Mouse (Mus musculus): ENCODE measurements around the gene Aicda.

The Aicda gene

DNA sequence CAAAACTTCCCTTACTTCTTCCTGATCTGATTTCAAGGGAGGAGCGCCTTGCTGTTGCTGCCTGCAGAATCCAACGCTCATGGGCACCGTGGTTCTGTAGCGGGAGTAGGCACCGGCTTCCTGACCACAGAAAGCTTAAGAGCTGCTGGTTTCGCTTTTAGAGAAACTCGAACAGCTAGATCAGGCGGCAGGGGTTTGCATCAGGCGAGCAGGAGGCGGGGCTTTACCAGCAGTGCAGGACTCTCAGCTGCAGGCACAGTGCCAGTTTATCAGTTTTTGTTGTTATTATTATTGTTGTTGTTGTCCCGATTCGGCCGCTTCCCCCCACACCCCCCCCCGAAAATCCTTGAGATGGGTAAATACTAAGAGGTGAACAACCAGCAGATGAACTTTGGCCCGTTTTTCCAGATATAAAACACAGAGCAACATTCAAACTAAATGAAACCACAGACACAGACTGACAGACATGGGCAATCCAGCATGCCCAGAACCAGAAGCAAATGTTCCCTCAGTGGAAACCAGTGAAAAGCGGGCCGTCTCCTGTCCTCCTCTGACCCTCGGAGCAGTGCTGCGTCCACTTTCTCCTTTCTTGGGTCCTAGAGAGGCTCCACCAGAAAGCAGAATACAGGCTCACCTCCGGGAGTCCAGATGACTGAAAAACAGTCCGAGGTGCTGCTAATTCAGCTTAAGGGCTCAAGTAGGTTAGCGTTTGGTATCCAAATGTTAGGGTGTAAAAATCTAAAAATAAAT, 48.8 kb downstream of the Aicda start, which contains the start of gene Apobec1:
Gene Apobec1, minus strand, starts transcription at position 203 of the 750 bp plus-strand sequence.
- DNase-seq = peak; percentile 13 to 24

GRCm38 (mm10) chr6:122602992-122603322, 49.4 kb downstream of the Aicda start:
- no peak for DNase-seq

- no peak for DNase-seq
Measured at GRCm38 (mm10) chr6:122604260-122604659, 50.7 kb downstream of the Aicda start.

DNA sequence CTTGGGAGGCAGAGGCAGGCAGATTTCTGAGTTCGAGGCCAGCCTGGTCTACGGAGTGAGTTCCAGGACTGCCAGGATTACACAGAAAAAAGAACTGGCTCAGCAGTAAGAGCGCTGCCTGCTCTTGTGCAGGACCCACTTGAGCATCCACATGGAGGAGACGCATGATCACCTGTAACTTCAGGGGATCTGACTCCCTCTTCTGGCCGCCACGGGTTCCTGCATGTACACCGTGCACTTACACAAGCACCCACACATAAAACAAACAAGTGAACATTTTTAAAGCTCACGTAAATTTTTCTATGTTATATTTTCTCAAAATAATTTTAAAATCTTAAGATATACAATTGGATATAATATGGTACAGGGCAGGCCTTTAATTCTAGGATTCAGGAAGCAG, 51.9 kb downstream of the Aicda start:
- no peak for DNase-seq

DNA sequence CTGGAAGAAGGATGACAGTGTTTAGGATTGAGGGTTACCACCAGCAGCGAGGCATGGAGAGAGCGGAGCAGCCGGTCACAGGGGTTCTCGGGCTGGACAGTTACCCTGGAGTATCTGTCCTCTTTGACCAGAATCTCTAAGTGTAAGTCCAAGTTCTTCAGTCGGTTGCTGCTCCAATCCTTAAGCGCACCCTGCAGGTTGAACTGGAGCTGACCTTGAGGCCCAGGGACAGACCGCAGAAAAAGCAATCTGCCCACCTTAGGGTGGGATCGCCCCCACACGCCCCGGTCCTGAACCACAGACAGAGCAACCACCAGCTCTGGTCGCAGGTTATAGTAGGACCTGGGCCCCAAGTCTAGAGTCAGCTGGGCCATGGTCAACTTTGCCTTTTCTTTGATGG, 53.1 kb downstream of the Aicda start:
- no peak for DNase-seq

DNA sequence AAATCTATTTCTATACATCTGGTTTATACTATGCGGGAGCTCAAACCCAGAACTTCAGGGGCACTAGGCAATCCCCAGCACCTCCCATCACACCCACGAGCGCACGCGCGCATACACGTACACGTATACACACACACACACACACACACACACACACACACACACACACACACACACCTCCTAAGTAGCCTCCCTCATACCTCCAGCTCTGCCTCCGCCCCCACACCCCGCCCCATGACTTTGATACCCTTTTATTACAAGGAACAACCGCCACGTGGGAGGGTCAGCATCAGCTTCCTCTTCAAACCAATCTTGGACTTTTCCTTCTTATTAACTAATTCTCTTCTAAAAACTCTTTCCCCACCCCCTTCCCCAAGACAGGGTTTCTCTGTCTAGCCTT, 54.1 kb downstream of the Aicda start:
- DNase-seq = no peak

DNA sequence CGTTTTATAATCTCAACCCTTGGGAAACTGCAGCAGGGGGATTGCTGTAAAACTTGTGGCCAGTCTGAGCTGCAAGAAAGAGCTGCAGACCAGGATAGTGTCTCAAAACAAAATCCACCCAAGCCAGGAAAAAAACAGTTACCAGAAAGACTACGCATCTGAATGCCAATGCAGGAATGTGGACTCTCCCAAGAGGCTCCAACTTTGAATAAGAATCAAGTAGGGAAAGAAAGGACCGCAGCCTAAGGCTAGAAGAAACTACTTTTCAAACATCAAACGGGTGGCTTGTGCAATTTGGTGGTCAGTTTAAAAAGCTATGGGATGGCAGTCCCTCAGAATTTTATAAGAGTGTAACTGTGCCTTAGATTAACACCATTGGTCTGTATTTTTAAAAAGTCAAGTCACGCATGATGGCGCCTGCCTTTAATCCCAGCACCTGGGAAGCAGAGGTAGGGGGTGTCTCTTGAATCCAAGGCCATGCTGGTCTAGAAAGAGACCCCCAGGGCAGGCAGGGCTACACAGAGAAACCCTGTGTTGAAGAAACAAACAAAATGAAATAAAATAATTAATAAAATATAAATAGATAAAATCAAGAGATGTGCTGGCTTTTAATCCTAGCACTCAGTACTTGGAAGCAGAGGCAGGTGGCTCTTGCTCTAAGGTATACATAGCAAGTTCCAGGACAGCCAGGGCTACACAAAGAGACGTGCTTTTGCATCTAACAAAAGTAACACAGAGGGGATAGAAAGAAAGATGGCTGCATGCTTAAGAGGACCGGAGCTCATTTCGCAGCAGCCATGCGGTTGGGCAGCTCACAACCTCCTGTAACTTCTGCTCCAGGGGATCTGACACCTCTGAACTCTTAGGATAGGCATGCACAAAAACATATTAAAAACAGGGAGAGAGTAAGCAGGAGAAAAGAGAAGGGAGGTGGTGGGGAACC, 55.1 kb downstream of the Aicda start:
- no peak for DNase-seq

- no peak for DNase-seq
Measured at GRCm38 (mm10) chr6:122609377-122609728, 55.8 kb downstream of the Aicda start.

- no peak for DNase-seq
Measured at GRCm38 (mm10) chr6:122609771-122610170, 56.2 kb downstream of the Aicda start, which contains the start of gene Gdf3. TSS of gene Gdf3 (minus strand) at chr6:122610087.

DNA sequence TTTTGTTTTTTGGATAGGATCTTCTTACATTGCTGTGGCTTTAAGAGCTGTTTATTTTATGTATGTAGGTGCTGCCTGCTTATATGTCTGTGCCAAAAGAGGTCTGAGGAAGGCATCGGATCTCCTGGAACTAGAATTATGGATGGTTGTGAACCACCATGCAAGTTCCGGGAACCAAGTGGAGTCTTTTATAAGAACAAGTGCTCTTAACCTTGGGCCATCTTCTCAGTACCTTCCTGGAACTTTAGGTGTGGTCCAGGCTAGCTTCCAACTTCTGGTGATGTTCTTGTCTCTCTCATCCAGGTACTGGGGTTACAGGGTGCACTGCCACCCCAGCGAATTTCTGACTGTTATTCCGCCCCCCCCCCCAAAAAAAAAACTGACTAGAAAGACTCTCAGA, 58.8 kb downstream of the Aicda start:
- no peak for DNase-seq
